Mouse (Mus musculus) Patski (cell line): Measurements from ENCODE around the gene Ogn. TPM values are rescaled to one million over a fixed set of nuclear protein-coding genes. Genes with fewer than 3 reads are reported as not detected.

ENCODE experiments used
- ATAC-seq: fragments of 100-300 bp; one replicate; pipeline ENCODE4 v1.8.0; 2021
- CTCF ChIA-PET: fragments of 350-600 bp; sonication (Branson Sonifier 250); formaldehyde crosslinking; loops from one replicate; lab custom pipeline; 2022; ENCODE audit warnings: inconsistent platforms; lab: Charles Lee
- POLR2A ChIA-PET: fragments of 350-600 bp; sonication (Branson Sonifier 250); formaldehyde crosslinking; loops from one replicate; lab custom pipeline; 2022; ENCODE audit warnings: antibody characterized with exemption, inconsistent platforms; lab: Charles Lee
- DNase-seq: peaks from one replicate; pipeline ENCODE4 v3.0.0-alpha.2; 2011; ENCODE audit warnings: low read depth, low spot score
- H3K27me3 ChIP-seq: fragments of 371-371 bp; one replicate; pipeline ENCODE4 v1.5.1; 2021
- CTCF ChIP-seq: fragments of 100-300 bp; IDR thresholded peaks from one replicate; pipeline ENCODE4 v1.5.1; 2021
- in situ Hi-C: fragments of 300-500 bp; cut with MboI; formaldehyde crosslinking; loops from 3 replicates; pipeline ENCODE4 v1.11.1; 2018; ENCODE audit warnings: low pct_unique_long_range_greater_than_20kb, mixed read lengths
- polyA plus RNA-seq: library from polyadenylated mRNA; unstranded; gene quantifications from one replicate; pipeline ENCODE4 v1.2.3, GENCODE M21; 2021

Gene Ogn
- polyA plus RNA-seq, 1 experiment from 2014 or later = 235 TPM

- ChIA-PET CTCF (interaction anchor here (0.6 to 4.3 kb wide), 15 partner anchors 9 to 253 kb away, joined by 3 to 27 read pairs (median 4); partner anchors contain the start of genes Nol8 and Omd), POLR2A (interaction anchor here (0.8 kb wide), 1 partner anchor 189 kb away, joined by 4 read pairs; no protein-coding TSS in a partner anchor)
- no peaks in the 10 kb centered on the region for H3K27me3 ChIP-seq
- in situ Hi-C loops = loop anchor here (5.0 kb wide), 3 partner anchors 83 to 253 kb away; no protein-coding TSS in a partner anchor
- peak; percentile 68 for TF ChIP-seq CTCF
- ATAC-seq (peak; percentile 51), DNase-seq (no peak)
Observed at GRCm38 (mm10) chr13:49644731-49645529, 37.1 kb downstream of the Ogn start.

GRCm38 (mm10) chr13:49646019-49646418, 38.2 kb downstream of the Ogn start:
- ChIA-PET CTCF (interaction anchor here (0.8 to 4.3 kb wide), 6 partner anchors 64 to 202 kb away, joined by 3 to 27 read pairs (median 6); partner anchors contain the start of gene Omd), POLR2A (no interaction called here)
- DNase-seq = no peak
- in situ Hi-C loops = no loop called here
- no peak for TF ChIP-seq CTCF
- no peak for ATAC-seq
- no peaks in the 10 kb centered on the region for H3K27me3 ChIP-seq

DNA sequence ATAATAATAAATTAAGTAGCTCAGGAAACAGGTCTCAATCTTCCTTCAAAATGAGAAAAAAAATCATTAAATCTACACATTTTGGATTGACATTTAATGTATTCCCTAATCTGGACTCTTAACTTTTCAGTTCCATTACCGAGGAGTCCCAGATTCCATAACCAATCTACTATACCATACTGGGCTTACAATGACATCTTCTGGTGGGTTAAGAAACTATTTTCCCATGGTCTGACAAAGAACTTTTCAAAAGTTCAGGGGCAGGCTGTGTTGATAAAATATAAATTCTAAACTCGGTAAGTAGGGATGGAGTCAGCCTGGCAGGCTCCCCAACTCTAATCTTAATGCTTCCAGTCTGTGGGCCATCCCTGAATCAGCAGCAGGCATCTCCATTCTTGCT, 43.3 kb downstream of the Ogn start:
- POLR2A ChIA-PET = no interaction called here
- peak; percentile 30 for TF ChIP-seq CTCF
- CTCF ChIA-PET = interaction anchor here (0.9 to 2.1 kb wide), 2 partner anchors 202 to 312 kb away, joined by 3 to 8 read pairs; no protein-coding TSS in a partner anchor
- no peaks in the 10 kb centered on the region for H3K27me3 ChIP-seq
- ATAC-seq = no peak
- no peak for DNase-seq
- in situ Hi-C loops = no loop called here

GRCm38 (mm10) chr13:49651781-49652351, 44.0 kb downstream of the Ogn start:
- ATAC-seq = no peak
- in situ Hi-C loops = no loop called here
- no peak for DNase-seq
- ChIA-PET POLR2A (no interaction called here), CTCF (interaction anchor here (1.6 kb wide), 1 partner anchor 203 kb away, joined by 5 read pairs; no protein-coding TSS in a partner anchor)
- no peaks in the 10 kb centered on the region for H3K27me3 ChIP-seq
- TF ChIP-seq CTCF = no peak

DNA sequence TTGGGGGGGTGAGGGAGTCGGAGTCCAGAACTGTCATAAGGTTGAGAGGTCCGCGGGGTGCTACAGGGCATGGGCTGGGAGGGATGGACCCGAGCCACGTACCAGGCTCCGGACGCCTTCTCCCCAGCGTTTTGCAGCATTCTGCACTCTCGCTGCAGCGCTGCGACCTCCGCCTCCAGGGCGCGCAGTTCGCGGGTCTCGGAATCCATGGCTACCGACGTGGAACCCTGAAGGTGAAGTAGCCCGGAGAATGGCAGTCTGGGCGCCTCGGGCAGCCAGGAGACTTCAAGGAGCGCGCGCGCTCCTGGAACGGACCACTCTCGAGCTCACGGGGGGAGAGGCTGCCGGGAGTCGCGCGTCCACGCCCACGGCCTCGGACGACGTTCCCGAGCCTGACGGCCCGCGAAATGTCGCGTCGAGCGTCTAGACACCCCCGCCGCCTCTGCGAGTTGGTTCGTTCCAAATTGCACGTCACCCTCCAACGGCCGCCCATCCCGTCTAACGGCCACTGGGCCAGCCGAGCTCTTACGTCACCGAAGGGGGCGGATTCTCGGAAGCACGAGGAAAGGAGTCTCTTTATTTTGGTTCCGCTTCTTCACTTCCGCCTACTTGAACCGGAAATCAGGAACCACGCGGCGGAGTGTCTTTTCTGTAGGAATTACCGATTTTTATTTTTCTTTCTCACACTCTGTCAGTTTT, 44.8 kb downstream of the Ogn start, which contains the start of the genes Cenpp and Nol8:
Gene Cenpp, minus strand, starts transcription at position 305 of the 699 bp plus-strand sequence.
Gene Nol8, plus strand, starts transcription at position 598 of the 699 bp plus-strand sequence.
- DNase-seq = peak; percentile 93
- in situ Hi-C loops = no loop called here
- ATAC-seq = peak; percentile 97
- ChIA-PET POLR2A (no interaction called here), CTCF (interaction anchor here (1.4 to 1.6 kb wide), 2 partner anchors 8 to 204 kb away, joined by 3 to 5 read pairs; no protein-coding TSS in a partner anchor)
- no peaks in the 10 kb centered on the region for H3K27me3 ChIP-seq
- no peak for TF ChIP-seq CTCF

DNA sequence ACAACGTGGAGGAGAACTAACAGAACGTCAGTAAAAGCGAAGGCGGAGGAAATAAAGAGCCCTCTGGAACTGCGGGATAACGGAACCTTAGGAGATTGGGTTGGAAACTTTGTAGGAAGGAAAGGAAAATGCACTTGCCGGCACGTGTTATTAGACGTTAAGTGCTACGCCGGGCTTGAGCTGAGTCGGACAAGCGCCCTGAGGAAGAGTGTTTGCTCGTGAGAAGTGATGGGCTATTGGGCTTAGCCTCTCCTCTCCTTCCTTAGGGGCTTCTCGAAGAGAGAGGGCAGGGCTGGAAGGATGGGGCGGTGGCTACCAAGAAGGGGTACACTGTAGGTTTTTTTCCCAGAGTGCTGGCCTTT, 45.3 kb downstream of the Ogn start:
- ChIA-PET POLR2A (no interaction called here), CTCF (interaction anchor here (1.4 to 1.6 kb wide), 2 partner anchors 8 to 204 kb away, joined by 3 to 5 read pairs; no protein-coding TSS in a partner anchor)
- ATAC-seq = peak; percentile 30
- TF ChIP-seq CTCF = no peak
- DNase-seq = no peak
- no peaks in the 10 kb centered on the region for H3K27me3 ChIP-seq
- in situ Hi-C loops = no loop called here

Other genes starting within 250 kb of the Ogn start
- gene Ippk, start 186.8 kb upstream of the Ogn start, polyA plus RNA-seq = 14.1 TPM
- gene Tes3-ps, start 114.7 kb upstream of the Ogn start, polyA plus RNA-seq = 5.1 TPM
- gene Ecm2, start 103.2 kb upstream of the Ogn start, polyA plus RNA-seq = 0.10 TPM
- not detected for gene Aspn, start 63.6 kb upstream of the Ogn start, polyA plus RNA-seq
- gene Omd, start 25.6 kb upstream of the Ogn start, polyA plus RNA-seq = 12.8 TPM
- 9.1 TPM for gene Cenpp, start 44.7 kb downstream of the Ogn start, polyA plus RNA-seq
- gene Nol8, start 45.0 kb downstream of the Ogn start, polyA plus RNA-seq = 15.0 TPM
- gene Iars, start 74.1 kb downstream of the Ogn start, polyA plus RNA-seq = 109 TPM
- not detected for gene Gm30302, start 191.0 kb downstream of the Ogn start, polyA plus RNA-seq